Mouse (Mus musculus) ovary, postnatal 10 days (tissue): Measurements from ENCODE around the gene Gm16442.
"Not testable (repeated sequence)": the region's sequence is repeated elsewhere in the genome, so short reads cannot be mapped to it uniquely, and the experiment has no call there.

Experiments
- DNase-seq: peaks from one replicate; pipeline ENCODE4 v3.0.0; 2022; ENCODE audit warnings: low spot score

The Gm16442 gene

DNA sequence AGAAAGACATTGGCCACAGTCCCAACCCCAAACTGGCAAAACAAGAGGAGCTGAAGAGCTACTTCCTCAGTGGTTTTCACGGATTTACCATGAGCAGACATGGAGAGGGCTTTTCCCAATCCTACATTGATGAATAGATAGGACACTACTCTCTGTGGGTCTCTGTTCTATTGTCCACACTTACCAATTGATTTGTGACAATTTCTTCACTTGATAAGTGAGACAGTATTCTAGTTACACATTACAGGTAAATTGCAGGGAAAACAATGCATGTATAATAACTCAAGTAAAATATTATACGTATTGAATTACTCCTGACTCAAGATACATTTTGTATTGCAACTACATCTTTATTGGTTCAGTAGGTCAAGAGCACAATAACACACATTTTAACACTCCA is at the start of gene Gm16442:
Gene Gm16442, minus strand, starts transcription at position 101 of the 400 bp plus-strand sequence.
- not testable (repeated sequence) for DNase-seq

DNA sequence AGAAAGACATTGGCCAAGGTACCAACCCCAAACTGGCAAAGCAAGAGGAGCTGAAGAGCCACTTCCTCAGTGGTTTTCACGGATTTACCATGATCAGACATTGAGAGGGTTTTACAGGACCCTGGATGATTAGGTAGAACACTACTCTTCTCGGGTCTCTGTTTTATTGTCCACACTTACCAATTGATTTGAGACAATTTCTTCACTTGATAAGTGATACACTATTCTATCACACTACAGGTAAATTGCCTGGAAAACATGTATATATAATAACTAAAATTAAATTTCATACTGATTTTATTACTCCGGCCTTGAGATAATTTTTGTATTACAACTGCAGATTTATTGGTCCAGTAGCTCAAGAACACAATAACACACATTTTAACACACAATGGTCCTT is 45.9 kb upstream of the Gm16442 start, which contains the start of gene Vmn1r94:
Gene Vmn1r94, minus strand, starts transcription at position 101 of the 400 bp plus-strand sequence.
- not testable (repeated sequence) for DNase-seq

DNA sequence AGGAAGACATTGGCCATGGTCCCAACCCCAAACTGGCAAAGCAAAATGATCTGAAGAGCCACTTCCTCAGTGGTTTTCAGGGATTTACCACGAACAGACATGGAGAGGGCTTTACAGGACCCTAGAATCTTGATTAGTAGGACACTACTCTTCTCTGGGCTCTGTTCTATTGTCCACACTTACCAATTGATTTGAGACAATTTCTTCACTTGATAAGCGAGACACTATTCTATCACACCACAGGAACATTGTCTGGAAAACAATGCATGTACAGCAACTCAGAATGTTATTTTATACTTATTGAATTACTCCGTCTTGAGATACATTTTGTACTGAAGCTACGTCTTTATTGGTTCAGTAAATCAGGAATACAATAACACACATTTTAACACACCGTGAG is 16.6 kb upstream of the Gm16442 start, which contains the start of gene Vmn1r93:
Gene Vmn1r93, minus strand, starts transcription at position 101 of the 400 bp plus-strand sequence.
- not testable (repeated sequence) for DNase-seq

DNA sequence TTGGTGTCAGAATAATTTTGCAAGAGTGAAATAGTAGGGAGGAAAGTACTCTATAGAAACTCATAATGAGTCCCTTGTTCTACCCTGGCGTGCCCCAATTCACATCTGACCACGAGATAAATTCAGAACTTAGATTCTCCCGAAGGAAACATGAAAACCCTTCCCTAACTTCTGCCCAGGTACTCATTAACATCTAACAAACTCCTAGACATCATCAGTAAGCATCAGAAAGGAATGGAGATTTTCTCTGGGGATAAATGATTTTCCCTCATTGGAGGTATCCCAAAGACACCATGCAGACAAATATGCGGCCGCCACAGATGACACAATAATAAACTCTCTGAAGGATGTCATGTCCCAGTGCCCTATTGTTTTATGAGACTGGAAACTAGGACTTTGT is 23.0 kb downstream of the Gm16442 start, which contains the start of gene Vmn1r91:
Gene Vmn1r91, plus strand, starts transcription at position 301 of the 400 bp plus-strand sequence.
- DNase-seq = not testable (repeated sequence)

DNA sequence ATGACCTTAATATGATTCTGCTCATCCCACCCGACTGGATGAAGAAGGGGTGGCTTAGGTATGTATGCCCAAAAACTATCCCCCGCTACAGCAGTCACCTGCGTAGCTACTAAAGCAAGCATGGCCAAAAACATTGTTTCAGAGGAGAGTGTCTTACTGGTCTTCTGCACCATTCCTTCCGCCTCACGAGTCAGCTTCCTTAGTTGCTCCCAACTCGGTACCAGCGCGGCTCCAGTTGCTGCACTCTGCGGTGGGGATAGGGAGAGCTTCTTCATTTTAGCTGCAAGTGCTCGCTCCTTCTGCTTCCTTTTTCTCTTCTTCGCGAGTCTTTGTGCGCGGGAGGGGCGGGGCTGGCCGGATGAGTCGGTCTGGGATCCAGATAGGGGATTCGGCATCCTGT is 44.3 kb downstream of the Gm16442 start:
- DNase-seq = not testable (repeated sequence)
